Mouse (Mus musculus): ENCODE data around the gene Piwil4.

DNA sequence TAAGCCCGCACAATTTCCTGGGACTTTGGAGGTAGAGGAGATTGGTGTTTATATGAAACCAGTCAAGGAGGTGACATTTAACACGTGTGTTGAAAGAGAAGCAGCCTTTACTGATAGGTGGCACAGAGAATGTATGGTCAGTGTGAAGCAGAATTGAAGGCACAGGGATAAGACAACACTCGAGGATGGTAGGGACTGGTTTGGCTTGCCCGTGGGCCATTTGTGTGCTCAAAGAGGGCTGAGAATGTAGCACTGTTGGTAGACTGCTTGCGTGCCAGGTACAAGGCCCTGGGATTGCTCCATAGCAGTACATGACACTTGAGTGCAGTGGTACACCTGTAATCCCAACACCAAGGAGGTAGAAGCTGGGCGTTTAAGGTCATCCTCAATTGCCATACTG lies 46.8 kb upstream of the Piwil4 start:
- no peak for TF ChIP-seq CTCF (IDR thresholded peaks at IDR 0.05)
- TF ChIP-seq EP300 (IDR thresholded peaks at IDR 0.05), result no peak
